In the genomic region with DNA sequence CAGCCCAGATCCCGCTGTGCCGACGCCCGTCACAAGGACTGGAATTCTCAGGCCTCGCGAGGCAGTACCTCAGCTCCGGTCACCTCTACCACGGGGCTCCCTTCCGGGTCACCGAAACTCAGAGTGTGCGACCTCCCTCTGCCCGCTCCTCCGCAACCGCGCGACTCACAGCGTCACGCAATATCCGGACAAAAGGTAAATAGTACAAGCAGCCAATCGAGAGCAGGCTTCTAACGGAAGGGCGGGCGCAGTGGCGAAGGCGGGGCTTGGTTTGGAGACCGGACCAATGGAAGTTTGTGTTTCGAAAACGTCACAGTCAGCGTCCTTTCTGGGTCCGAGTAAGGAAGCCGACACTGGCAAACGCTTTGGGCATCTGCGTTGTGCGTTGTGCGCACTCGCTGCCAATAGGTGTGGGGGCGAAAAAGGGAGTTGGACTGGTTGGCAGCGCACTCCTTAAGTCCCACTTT, we compare ENCODE assay signal across 7 mouse cellular contexts. TPM values are rescaled to one million over a fixed set of nuclear protein-coding genes. Genes with fewer than 3 reads are reported as not detected.
A peak's percentile ranks its signal among the peaks of the same experiment; 100 is the strongest.
DNase-seq lines count a peak whose midpoint lies in the region; ATAC-seq lines count a peak whose summit lies in the region.

Gene Ghitm (minus strand): TSS at position 146 of the 467 bp plus-strand sequence.

- no peaks in the 10 kb centered on the region for H3K27me3 ChIP-seq in embryonic facial prominence, embryonic 12.5 days
- H3K27me3 ChIP-seq in limb, embryonic 11.5 days (ENCODE audit: control insufficient read depth, insufficient read depth, low read length) = no peaks in the 10 kb centered on the region
- no peaks in the 10 kb centered on the region for H3K27me3 ChIP-seq in midbrain, embryonic 14.5 days (ENCODE audit: control insufficient read depth, insufficient read depth, low read length)

- peak; percentile 99 for ATAC-seq in embryonic facial prominence, embryonic 12.5 days (ENCODE audit: insufficient number of reproducible peaks, insufficient read depth, low FRiP score, low TSS enrichment)
- peak; percentile 100 for ATAC-seq in limb, embryonic 11.5 days (ENCODE audit: insufficient number of reproducible peaks, low FRiP score, low TSS enrichment, low read depth)
- ATAC-seq in midbrain, embryonic 14.5 days (ENCODE audit: low FRiP score, low TSS enrichment) = peak; percentile 99

- 0 out of 2 replicates have a peak, but pooled peaks cover 3% of the 10 kb centered on the region for H3K4me1 ChIP-seq in embryonic facial prominence, embryonic 12.5 days
- no peaks in the 10 kb centered on the region for H3K4me1 ChIP-seq in limb, embryonic 11.5 days (ENCODE audit: control insufficient read depth, insufficient read depth, low read length)
- peaks cover 6% of the 10 kb centered on the region for H3K4me1 ChIP-seq in midbrain, embryonic 14.5 days (ENCODE audit: control insufficient read depth, insufficient read depth, low read length)

- no peaks in the 10 kb centered on the region for H3K9me3 ChIP-seq in embryonic facial prominence, embryonic 12.5 days
- no peaks in the 10 kb centered on the region for H3K9me3 ChIP-seq in limb, embryonic 11.5 days (ENCODE audit: control insufficient read depth, low read length)
- H3K9me3 ChIP-seq in midbrain, embryonic 14.5 days (ENCODE audit: control insufficient read depth, low read length) = no peaks in the 10 kb centered on the region

- peak within 1 kb of the TSS; percentile 94 for H3K4me3 ChIP-seq in embryonic facial prominence, embryonic 12.5 days
- H3K4me3 ChIP-seq in limb, embryonic 11.5 days (ENCODE audit: low read depth, low read length) = peak within 1 kb of the TSS; percentile 82
- peak within 1 kb of the TSS; percentile 94 for H3K4me3 ChIP-seq in midbrain, embryonic 14.5 days (replicated peaks; ENCODE audit: low read depth, low read length)

- peaks cover 13% of the 10 kb centered on the region for H3K36me3 ChIP-seq in embryonic facial prominence, embryonic 12.5 days
- H3K36me3 ChIP-seq in limb, embryonic 11.5 days (ENCODE audit: control insufficient read depth, insufficient read depth, low read length) = peaks cover 3% of the 10 kb centered on the region; the same call in 1 of the 2 replicates
- H3K36me3 ChIP-seq in midbrain, embryonic 14.5 days (ENCODE audit: control insufficient read depth, insufficient read depth, low read length) = peaks cover 24% of the 10 kb centered on the region

- under 1% methylated on average over 38 of the region's 38 CpGs for WGBS in embryonic facial prominence, embryonic 12.5 days
- under 1% methylated on average over 38 of the region's 38 CpGs for WGBS in limb, embryonic 11.5 days
- WGBS in midbrain, embryonic 14.5 days = under 1% methylated on average over 38 of the region's 38 CpGs

- DNase-seq in adrenal gland, postnatal 25 days = peak; percentile 94
- DNase-seq in heart, adult 11 months = peak; percentile 100
- DNase-seq in kidney, adult 18-20 months = peak; percentile 98
- DNase-seq in limb, embryonic 11.5 days (ENCODE audit: low spot score) = peak; percentile 95
- peak; percentile 98 for DNase-seq in midbrain, embryonic 14.5 days
- DNase-seq in spleen, adult 18-20 months = peak; percentile 93 to 95

- H3K27ac ChIP-seq in embryonic facial prominence, embryonic 12.5 days = peak within 1 kb of the TSS; percentile 47; the same call in 1 of the 2 replicates
- H3K27ac ChIP-seq in limb, embryonic 11.5 days (replicated peaks; ENCODE audit: low read depth, low read length) = peak within 1 kb of the TSS; percentile 33; the same call in 1 of the 2 replicates
- H3K27ac ChIP-seq in midbrain, embryonic 14.5 days (replicated peaks; ENCODE audit: low read depth, low read length) = peak within 1 kb of the TSS; percentile 82

- H3K4me2 ChIP-seq in embryonic facial prominence, embryonic 12.5 days (replicated peaks) = peak within 1 kb of the TSS; percentile 59
- peak within 1 kb of the TSS; percentile 56 for H3K4me2 ChIP-seq in limb, embryonic 11.5 days (ENCODE audit: low read depth, severe bottlenecking)
- peak within 1 kb of the TSS; percentile 62 for H3K4me2 ChIP-seq in midbrain, embryonic 14.5 days (ENCODE audit: low read length)

- peak within 1 kb of the TSS; percentile 84 for H3K9ac ChIP-seq in embryonic facial prominence, embryonic 12.5 days
- H3K9ac ChIP-seq in limb, embryonic 11.5 days (ENCODE audit: low read length) = peak within 1 kb of the TSS; percentile 87
- H3K9ac ChIP-seq in midbrain, embryonic 14.5 days (replicated peaks; ENCODE audit: low read length) = peak within 1 kb of the TSS; percentile 84

RNA-seq across cellular contexts. Expression of gene Ghitm, which starts in this region (rescaled TPM):
- 678 and 710 TPM in 2 replicates for total RNA-seq in adrenal gland, postnatal 25 days (2021)
- 177 TPM in 2 replicates for polyA plus RNA-seq in embryonic facial prominence, embryonic 12.5 days (2016; fragmentation: Nextera tagmentation; extraction: Ambion mirVana)
- polyA plus RNA-seq in limb, embryonic 11.5 days (2014; fragmentation: Nextera tagmentation; extraction: Ambion mirVana) = 178 and 182 TPM in 2 replicates
- 157 and 197 TPM in 2 replicates for polyA plus RNA-seq in midbrain, embryonic 14.5 days (2014; fragmentation: Nextera tagmentation; extraction: Ambion mirVana)

Comparison
In these comparisons a context has a peak if more than half of its experiments do, and no peak if none do; other contexts are left out.
1. Peak in every context shown above with its lines: DNase-seq, ATAC-seq, H3K4me3 ChIP-seq and H3K27ac ChIP-seq.